Mouse (Mus musculus) spleen, postnatal 10 days (tissue): Measurements from ENCODE around the gene 3110040N11Rik.
"Not testable (repeated sequence)": the region's sequence is repeated elsewhere in the genome, so short reads cannot be mapped to it uniquely, and the experiment has no call there.

Source experiments
- DNase-seq, 2 experiments: peaks; one replicate each; pipeline ENCODE4 v3.0.0; 2021 to 2022; ENCODE audit warnings: low spot score in 2 of 2

3110040N11Rik gene

GRCm38 (mm10) chr7:81789095-81789757 lies at the start of gene 3110040N11Rik:
Gene 3110040N11Rik, minus strand, starts transcription at chr7:81789478.
- peak; percentile 75 to 90 for DNase-seq

DNA sequence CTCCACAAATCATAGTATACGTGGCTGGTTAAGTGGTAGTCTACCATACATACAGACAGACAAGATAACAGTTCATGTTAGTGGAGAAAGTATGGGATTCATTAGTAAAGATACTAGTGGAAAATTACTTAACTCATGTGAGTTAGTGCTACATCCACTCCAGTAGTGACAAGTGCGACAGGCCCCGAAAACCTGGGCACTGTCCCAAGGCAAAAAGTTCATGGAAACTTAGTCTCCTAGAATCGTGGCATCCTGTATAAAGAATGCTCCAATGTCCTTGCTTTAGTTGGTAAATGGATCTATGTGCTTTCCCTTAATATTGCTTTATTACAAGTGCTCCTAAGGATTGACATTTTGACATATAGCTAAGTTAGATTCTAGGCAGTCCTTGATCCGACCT lies 48.5 kb upstream of the 3110040N11Rik start:
- DNase-seq: not testable (repeated sequence)

DNA sequence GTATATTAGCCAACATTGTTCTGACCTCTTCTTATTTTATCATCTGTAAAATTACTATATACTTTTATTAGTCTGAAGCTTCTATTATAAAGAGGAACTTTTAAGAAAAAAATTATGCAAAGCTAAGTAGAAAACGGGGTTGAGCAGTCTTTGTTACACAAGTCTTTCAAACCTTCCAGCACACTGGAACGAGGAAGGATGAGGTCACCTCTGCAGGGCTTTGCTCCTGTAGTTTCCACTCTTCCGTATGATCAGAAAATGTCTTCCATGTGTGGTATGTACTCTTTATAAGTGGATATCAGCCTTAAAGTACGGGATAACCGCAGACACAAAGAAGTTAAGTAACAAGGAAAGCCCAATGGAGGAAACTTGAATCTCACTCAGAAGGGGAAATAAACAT lies 46.2 kb upstream of the 3110040N11Rik start:
- no peak for DNase-seq

DNA sequence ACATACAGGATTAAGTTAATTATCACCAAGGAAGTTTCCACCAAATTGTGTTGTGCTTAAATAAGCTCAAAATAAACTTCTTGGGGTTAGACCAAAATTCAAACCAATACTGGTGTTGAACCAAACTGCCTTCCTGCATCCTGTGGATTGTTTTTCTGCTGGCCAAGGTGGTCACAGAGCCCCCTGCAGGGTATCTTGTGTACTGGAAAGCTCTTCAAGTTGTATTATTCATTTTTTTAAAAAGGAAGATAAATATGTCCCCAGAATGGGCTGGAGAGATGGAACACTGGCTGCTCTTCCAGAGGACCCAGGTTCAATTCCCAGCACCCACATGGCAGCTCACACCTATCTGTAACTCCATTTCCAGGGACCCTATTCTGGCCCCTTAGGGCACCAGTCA lies 45.6 kb upstream of the 3110040N11Rik start:
- no peak for DNase-seq

DNA sequence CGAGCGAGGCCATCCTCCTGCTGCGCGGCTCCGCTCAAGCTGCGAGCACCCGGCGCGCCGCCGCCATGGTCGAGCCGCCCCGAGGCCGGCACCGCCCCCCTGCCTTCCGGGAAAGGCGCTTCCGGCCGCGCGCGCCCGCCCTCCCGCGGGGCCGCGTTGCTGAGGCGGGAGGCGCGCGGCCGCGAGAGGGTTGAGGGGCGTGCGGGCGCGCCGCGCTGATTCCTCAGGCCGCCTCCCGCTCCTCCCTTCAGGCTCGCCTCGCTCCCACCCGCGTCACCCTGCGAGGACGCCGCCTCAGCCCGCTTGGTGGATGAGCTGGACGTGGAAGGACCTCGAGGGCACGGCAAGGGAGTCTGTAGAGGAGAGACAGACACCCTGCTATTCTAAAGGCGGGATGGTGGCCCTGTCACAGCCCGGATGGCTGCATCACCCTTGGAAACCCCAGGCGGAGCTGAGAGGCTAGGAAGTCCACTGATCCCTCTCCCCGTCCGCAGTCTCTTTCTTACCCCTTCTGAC lies 40.2 kb upstream of the 3110040N11Rik start, which contains the start of gene Btbd1:
Btbd1 (minus strand) TSS at position 53 of the 516 bp plus-strand sequence.
- peak in 1 of 2 experiments; percentile 89 for DNase-seq

GRCm38 (mm10) chr7:81828681-81829378 lies 39.6 kb upstream of the 3110040N11Rik start:
- peak; percentile 65 to 71 for DNase-seq

GRCm38 (mm10) chr7:81827806-81828667 lies 38.8 kb upstream of the 3110040N11Rik start:
- peak in 1 of 2 experiments; percentile 21 for DNase-seq

DNA sequence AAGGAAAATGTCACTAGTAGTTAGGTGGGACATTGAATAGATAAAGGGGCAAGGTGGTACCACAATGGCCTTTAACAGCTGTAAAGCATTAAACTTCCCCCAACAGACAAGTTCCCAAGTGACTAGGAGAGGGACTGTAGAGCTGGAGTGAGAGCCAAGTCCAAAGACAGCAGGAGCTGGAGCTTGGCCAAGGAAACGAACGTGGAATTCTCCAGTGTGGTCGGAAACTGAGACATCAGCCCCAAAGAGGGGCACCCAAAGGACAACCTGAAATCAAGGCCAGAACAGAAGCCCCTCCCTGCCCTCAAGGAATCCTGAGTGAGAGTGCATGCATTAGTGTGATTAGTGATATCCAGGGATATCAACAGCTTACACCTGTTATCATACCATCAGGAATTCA lies 36.1 kb upstream of the 3110040N11Rik start:
- DNase-seq: no peak

- no peak for DNase-seq
Measured at GRCm38 (mm10) chr7:81824906-81825305, 35.6 kb upstream of the 3110040N11Rik start.

DNA sequence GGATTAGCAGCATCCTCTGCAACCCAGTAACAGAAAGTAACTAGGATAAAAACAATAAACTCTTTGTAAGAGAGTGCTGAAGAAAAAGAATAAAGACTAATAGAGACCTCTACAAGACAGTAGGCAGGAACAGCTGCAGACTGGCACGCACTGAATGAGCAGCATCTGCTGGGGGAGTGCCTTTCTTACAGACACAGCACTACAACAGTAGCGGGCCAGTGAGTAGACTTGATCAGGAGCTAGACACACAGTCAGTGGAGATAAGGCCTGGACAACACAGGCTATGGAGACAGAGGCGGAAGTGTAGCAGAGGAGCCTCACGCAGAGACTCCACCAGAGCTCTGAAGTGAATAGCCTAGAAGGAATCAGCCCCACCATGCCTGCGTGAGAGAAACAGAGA lies 16.8 kb upstream of the 3110040N11Rik start:
- no peak for DNase-seq

DNA sequence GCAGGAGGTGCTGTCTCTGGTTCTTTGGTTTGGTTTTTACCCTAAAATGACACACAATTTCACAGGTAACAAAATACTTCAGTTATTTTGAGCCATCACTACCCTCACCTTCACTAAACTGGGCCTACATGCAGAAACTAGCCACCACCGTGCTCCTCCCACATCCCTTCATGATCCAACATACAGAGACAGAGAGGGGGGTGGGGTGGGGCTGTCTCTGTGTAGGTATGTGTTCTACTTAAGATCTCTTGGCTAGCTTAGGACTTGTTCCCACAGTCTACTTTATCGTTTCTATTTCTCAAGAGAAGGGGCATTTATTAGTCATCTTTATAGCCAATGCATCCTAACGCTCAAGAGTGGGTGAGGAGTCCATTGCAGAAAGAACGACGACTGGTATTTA lies 742 bp downstream of the 3110040N11Rik start:
- DNase-seq: peak in 1 of 2 experiments; percentile 32

DNA sequence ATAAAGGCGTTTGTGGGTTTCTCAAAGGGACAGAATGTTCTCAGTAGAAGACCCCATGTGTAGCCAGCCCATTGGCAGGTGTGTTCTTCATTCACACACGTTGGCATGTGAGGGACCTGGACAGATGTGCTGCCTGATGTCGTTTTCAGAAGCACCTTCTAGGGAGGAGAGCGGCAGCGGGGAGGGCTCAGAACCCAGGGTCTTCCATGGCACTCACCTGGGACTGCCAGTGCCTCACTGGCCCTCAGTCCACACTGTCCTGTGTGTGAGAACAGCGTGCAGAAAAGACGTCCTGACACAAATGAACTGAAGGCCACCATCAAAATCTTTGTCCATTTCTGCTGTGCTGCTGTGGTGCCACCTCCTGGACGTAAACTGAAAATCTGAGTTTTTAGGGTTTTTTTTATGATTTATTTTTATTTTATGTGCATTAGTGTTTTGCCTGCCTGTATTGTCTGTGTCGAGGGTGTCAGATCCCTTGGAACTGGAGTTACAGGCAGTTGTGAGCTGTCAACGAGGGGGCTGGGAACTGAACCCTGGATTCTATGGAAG lies 11.5 kb downstream of the 3110040N11Rik start:
- DNase-seq: no peak

DNA sequence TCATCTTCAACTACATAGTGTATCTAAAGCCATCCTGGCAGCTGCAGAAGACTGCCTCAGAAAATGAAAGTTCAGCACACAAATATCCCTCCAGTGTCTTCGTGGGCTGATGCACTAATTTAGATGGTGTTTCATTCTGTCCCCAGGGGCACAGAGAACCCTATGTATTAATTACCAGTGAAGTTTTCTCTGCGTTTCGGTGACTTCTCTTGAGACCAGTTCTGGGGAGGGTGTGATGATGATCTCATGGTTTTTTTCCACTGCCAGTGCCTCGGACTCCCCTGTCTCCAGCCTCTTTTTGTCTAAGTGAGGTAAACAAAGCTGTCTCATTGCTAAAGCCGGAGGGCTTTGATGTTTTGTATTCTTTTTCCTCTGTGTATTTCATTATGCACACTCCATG lies 14.0 kb downstream of the 3110040N11Rik start:
- DNase-seq: no peak

- no peak for DNase-seq
Measured at GRCm38 (mm10) chr7:81772786-81773539, 16.3 kb downstream of the 3110040N11Rik start.

- DNase-seq: peak; percentile 55 to 66
Measured at GRCm38 (mm10) chr7:81763110-81763845, 26.0 kb downstream of the 3110040N11Rik start.

DNA sequence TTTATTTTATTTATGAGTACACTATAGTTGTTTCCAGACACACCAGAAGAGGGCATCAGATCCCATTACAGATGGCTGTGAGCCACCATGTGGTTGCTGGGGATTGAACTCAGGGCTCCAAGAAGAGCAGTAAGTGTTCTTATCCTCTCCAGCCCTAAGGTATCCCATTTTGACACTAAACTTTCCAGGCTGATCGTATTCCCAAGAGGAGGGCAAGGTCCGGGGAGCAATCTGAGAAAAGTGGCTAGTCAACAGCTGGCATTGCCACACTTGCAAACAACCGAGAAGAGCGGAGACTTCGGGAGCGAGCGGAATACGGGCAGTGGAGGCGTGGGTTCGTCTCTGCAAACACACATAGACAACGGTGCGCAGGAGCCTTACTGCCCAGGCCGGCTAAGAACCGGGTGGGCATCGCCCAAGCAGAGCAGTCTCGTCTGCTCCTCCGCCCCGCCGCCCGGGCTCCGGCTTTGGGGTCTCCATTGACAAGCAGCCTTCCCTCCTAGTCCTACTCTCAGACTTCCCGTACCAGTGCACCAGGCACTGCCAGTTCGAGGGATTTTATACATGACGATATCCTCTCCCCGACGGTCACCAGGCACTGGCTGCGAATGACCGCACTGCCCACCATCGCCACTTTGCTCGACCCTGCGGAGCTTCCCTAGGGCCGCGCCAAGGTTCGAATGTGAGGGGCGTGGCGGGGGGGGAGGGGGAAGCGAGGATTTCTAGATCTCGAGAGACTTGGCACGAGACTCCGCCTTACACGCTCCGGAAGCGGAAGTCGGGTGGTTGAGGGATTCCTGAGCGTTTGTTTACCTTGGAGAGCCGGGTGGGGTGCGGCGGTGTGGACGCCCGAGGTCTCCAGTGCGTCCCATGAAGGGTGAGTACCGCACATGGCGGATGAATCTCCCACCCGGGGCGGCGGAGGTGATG lies 26.8 kb downstream of the 3110040N11Rik start, which contains the start of gene Ramac:
Ramac (plus strand) TSS at position 746 of the 930 bp plus-strand sequence.
- peak; percentile 76 to 92 for DNase-seq

- no peak for DNase-seq
Measured at GRCm38 (mm10) chr7:81747956-81748355, 41.3 kb downstream of the 3110040N11Rik start.

GRCm38 (mm10) chr7:81744145-81744544 lies 45.1 kb downstream of the 3110040N11Rik start:
- no peak for DNase-seq

DNA sequence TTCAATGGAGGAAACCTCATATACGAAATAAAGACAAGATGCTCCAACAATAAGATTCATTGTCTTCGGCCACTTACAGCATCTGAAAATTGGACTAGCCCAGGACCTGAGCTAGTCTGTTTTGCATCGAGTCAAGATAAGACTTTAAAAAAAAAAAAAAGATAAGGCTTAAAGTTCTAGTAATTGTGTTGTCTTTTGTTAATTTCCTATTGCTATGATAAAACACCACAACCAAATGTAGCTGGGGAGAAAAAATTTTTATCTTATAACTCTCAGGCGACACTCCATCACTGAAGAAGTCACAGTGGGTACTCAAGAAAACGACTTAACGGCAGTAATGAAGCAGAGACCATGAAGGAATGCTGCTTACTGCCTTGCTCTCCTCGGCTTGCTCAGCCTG lies 49.3 kb downstream of the 3110040N11Rik start:
- no peak for DNase-seq
